Mouse (Mus musculus) testis, adult 2 months (tissue): ENCODE measurements at regions not wholly inside any gene's neighbourhood (a gene's known extent, or its start where the extent isn't known, plus 50 kb on each side); places are given as distances from the start of the nearest gene placed in this dataset.

ENCODE experiments used
- CTCF ChIP-seq: fragments of 200-500 bp; IDR thresholded peaks from 2 replicates; pipeline ENCODE4 v1.5.1; 2012; ENCODE audit warnings: low read depth, mild to moderate bottlenecking, inconsistent platforms, low read length, moderate library complexity; ENCODE audit not compliant: control insufficient read depth, insufficient read depth, insufficient replicate concordance
- POLR2A ChIP-seq: fragments of 200-500 bp; IDR thresholded peaks from 2 replicates; pipeline ENCODE4 v1.6.1; 2012; ENCODE audit warnings: low read depth, mild to moderate bottlenecking, inconsistent platforms, low read length, moderate library complexity; ENCODE audit not compliant: control insufficient read depth

DNA sequence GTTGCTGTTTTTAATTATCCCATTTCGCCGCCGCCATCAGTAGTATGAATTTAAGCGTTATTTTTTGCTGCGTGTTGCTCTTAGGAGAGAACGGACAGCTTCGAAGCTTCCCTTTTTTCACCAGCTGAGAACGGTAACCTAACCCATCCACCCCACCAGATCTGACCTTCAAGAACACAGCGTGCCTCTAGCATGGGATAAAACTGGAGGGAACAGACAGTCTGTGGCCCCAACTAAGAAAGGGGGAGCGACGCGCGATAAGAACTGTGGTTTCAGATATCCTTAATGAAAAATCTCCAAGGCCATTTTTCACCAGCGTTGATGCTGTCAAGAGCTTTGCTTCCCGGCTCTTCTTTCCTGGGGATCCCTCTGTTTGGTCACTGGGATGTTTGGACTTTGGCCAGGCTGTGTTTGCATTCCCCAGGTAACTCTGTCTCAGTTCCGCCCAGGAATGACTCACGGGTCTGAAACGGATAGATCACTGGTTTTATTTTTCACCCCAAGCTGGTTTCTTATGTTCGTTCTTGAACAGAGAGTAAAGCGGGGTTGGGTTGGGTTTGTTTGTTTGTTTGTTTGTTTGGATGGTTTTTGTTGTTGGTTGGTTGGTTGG is 184.1 kb upstream of the Fn1 start:
- TF ChIP-seq CTCF (no peak), POLR2A (no peak)
